Mouse (Mus musculus) stomach, postnatal 0 days (tissue): ENCODE measurements at regions not wholly inside any gene's neighbourhood (a gene's known extent, or its start where the extent isn't known, plus 50 kb on each side); places are given as distances from the start of the nearest gene placed in this dataset.

Experiments used
- ATAC-seq: fragments of 200-750 bp; cut with Nextera tagmentation; 2 replicates; pipeline ENCODE4 v1.8.0; 2017; ENCODE audit not compliant: low FRiP score, low TSS enrichment
- DNase-seq: peaks from one replicate; pipeline ENCODE4 v3.0.0-alpha.2; 2016; ENCODE audit warnings: low spot score
- H3K27ac ChIP-seq: fragments of 300-500 bp; sonication (generic); replicated peaks from 2 replicates; pipeline ENCODE4 v1.5.1; 2014; ENCODE audit warnings: mild to moderate bottlenecking, control low read depth
- H3K27me3 ChIP-seq: fragments of 300-500 bp; sonication (generic); 2 replicates; pipeline ENCODE4 v1.6.1; 2014; ENCODE audit warnings: low read length; ENCODE audit not compliant: control insufficient read depth, insufficient read depth
- H3K36me3 ChIP-seq: fragments of 300-500 bp; sonication (generic); 2 replicates; pipeline ENCODE4 v1.6.1; 2014; ENCODE audit warnings: low read length, mixed read lengths; ENCODE audit not compliant: control insufficient read depth, insufficient read depth
- H3K4me1 ChIP-seq: fragments of 300-500 bp; sonication (generic); replicated peaks from 2 replicates; pipeline ENCODE4 v1.6.1; 2014; ENCODE audit warnings: antibody characterized with exemption; ENCODE audit not compliant: control insufficient read depth, insufficient read depth
- H3K4me2 ChIP-seq: fragments of 300-500 bp; sonication (generic); replicated peaks from 2 replicates; pipeline ENCODE4 v1.6.1; 2014; ENCODE audit warnings: low read depth, mild to moderate bottlenecking, control low read depth, moderate library complexity
- H3K4me3 ChIP-seq: fragments of 300-500 bp; sonication (generic); 2 replicates; pipeline ENCODE4 v1.5.1; 2014; ENCODE audit warnings: low read depth, low read length, control low read depth
- H3K9ac ChIP-seq: fragments of 300-500 bp; sonication (generic); 2 replicates; pipeline ENCODE4 v1.6.1; 2014; ENCODE audit warnings: mild to moderate bottlenecking, low read length, control low read depth, mixed read lengths
- H3K9me3 ChIP-seq: fragments of 300-500 bp; sonication (generic); 2 replicates; pipeline ENCODE4 v1.6.1; 2016; ENCODE audit warnings: low read length; ENCODE audit not compliant: control insufficient read depth
- CTCF ChIP-seq: IDR thresholded peaks from 2 replicates; pipeline ENCODE4 v1.5.1; 2016; ENCODE audit warnings: antibody characterized with exemption, low read depth, mild to moderate bottlenecking, moderate library complexity
- EP300 ChIP-seq: optimal IDR thresholded peaks from 2 replicates; pipeline ENCODE3; 2016; ENCODE audit warnings: antibody characterized with exemption
- WGBS: fragments of 180-500 bp; shearing (Covaris S2); extraction: QIAGEN DNeasy Blood & Tissue Kit; methylation state at CpG from one replicate; pipeline ENCODE4 v1.1.7; 2014; 5-methylcytosine and 5-hydroxymethylcytosine counted together

DNA sequence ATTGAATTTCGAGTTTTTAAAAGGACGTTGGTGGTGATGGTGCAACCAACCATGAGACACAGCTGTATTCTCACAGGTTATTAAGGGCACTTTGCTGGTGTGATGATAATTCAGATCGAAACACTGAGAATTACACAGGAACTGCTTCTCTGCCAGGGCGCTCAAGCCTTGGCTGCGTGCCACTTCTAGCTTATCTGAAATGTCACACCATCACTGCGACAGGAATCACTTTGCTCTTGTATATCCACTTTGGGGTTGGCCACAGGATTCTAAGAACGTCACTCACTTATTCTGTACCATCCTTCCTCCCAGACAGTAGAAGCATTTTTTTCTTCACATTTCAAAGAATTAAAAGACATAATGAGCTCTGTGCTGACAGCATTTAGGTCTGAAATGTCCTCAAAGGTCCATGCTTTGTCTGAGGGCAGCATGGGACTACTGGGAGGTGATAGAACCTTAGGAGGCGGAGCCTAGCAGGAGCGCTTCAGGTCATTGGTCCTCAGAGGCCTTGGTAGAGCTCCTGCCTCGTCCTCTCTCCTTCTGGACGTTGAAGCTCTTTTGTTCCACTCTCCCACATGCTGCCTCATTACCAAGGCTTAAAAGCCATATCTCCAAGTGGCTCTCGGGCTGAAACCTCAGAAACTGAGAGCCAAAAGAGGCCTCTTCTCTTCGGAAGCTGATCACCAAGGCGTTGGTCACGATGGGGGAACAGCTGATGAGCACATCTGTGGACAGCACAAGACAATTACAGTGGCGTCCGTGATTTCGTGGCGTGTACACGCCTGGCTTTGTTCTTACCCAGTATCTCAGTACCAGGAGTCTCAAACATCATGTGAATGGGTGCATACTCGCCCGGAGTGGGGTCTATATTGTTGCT is 167.7 kb downstream of the Enc1 start:
- Histone ChIP-seq H3K36me3 (no peaks in the 10 kb centered on the region), H3K9me3 (no peaks in the 10 kb centered on the region), H3K4me2 (no peak overlapping the region), H3K27ac (no peak overlapping the region), H3K4me1 (no peaks in the 10 kb centered on the region), H3K9ac (no peak overlapping the region), H3K4me3 (no peak overlapping the region), H3K27me3 (no peaks in the 10 kb centered on the region)
- TF ChIP-seq CTCF (no peak), EP300 (no peak)
- peak; percentile 59 for DNase-seq
- 72% methylated on average over 22 of the region's 22 CpGs for WGBS
- ATAC-seq = no peak

DNA sequence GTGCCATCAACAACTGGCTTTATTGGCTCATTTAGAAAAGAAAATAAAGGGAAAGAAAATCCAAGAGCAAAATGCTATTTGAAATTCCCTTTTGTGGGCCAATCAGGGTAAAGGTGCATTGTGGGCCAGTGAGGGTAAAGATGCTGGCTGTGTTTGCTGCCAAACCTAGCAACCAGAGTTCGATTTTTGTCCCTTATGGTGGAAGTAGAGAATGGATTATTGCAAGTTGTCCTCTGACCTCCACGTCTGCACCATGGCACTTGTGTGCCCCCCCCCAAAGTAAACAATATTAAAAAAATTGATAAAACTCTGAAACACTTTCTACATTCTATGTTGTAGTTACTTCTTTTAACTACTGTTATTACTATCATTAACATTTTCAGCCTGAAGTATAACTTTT is 166.9 kb downstream of the Enc1 start:
- H3K4me2 ChIP-seq = no peak overlapping the region
- no peak for TF ChIP-seq EP300
- TF ChIP-seq CTCF = no peak
- H3K9ac ChIP-seq = no peak overlapping the region
- no peak overlapping the region for H3K27ac ChIP-seq
- no peak for ATAC-seq
- H3K9me3 ChIP-seq = no peaks in the 10 kb centered on the region
- no peaks in the 10 kb centered on the region for H3K27me3 ChIP-seq
- WGBS = 49% methylated on average over 2 of the region's 2 CpGs
- H3K4me1 ChIP-seq = no peaks in the 10 kb centered on the region
- H3K4me3 ChIP-seq = no peak overlapping the region
- H3K36me3 ChIP-seq = no peaks in the 10 kb centered on the region
- DNase-seq = no peak

DNA sequence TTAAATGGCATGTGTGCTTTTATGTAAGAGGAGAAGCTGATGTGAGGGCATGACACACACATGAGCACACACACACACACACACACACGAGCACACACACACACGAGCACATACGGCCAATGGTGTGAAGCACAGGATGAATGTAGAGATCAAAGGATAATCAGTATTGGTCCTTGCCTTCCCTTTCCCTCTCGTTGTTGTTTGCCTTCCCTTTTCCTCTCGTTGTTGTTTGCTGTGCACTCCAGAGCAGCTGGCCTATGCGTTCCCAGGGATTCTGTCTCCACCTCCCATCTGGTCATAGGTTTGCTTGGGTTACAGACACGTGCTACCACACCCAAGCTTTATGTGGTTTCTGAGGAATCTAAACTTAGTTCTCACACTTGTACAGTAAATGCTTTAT is 165.8 kb downstream of the Enc1 start:
- Histone ChIP-seq H3K9me3 (no peaks in the 10 kb centered on the region), H3K4me2 (no peak overlapping the region), H3K27me3 (no peaks in the 10 kb centered on the region), H3K9ac (no peak overlapping the region), H3K27ac (no peak overlapping the region), H3K4me3 (no peak overlapping the region), H3K36me3 (no peaks in the 10 kb centered on the region), H3K4me1 (no peaks in the 10 kb centered on the region)
- ATAC-seq (peak; percentile 91), DNase-seq (peak; percentile 68)
- WGBS = 39% methylated on average over 7 of the region's 7 CpGs
- no peak for TF ChIP-seq EP300
- no peak for TF ChIP-seq CTCF

DNA sequence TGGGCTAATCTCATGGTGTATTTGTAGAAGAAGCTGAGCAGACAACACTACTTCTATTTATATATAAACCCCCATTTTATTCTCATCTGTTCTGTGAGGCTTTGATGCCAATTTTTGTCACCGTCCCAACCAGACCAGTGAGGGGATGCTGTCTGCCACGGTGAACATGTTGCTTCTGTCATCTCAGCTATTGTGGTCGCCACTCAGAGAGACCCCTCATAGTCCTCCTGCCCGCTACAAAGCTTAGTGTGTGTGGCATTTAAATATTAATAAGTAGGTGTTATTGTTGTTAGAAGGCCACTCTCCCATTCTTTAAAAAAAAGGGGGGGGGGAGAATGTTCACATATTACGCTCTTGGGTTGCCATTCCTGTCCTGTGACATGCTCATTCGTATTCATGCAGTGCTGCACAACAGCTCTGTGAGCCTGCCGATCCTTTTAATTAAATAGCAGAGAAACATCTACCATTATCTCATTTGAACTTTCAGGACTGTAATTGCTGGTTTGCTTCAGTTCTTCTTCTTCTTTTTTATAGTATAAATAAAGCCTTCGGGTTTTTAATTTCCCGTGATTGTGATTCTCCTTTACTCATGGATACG is 161.4 kb downstream of the Enc1 start:
- H3K27me3 ChIP-seq = no peaks in the 10 kb centered on the region
- no peaks in the 10 kb centered on the region for H3K36me3 ChIP-seq
- no peaks in the 10 kb centered on the region for H3K4me1 ChIP-seq
- DNase-seq = no peak
- H3K4me3 ChIP-seq = no peak overlapping the region
- no peak overlapping the region for H3K9ac ChIP-seq
- H3K4me2 ChIP-seq = no peak overlapping the region
- 86% methylated on average over 10 of the region's 10 CpGs for WGBS
- no peaks in the 10 kb centered on the region for H3K9me3 ChIP-seq
- no peak for ATAC-seq
- TF ChIP-seq EP300 = no peak
- TF ChIP-seq CTCF = no peak
- H3K27ac ChIP-seq = no peak overlapping the region

DNA sequence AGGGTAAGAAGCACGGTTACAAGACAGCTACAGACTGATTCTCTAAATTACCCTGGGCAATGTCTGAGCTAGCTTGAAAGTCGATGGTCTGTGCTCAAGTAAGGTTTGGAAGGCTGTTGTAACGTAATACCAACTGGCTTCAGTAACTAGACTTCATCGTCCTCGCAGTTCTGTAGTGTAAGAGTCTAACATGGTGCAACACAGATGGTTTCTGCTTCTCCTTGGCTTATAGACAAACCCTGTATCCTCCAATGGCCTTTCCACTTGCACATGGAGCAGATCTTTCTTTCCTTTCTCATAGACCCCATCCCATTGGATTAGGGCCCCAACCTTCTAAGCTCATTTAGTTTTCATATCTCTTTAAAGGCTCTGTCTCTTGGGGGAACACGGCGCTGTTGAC is 160.7 kb downstream of the Enc1 start:
- Histone ChIP-seq H3K4me2 (no peak overlapping the region), H3K9ac (no peak overlapping the region), H3K27me3 (no peaks in the 10 kb centered on the region), H3K9me3 (no peaks in the 10 kb centered on the region), H3K4me3 (no peak overlapping the region), H3K36me3 (no peaks in the 10 kb centered on the region), H3K27ac (no peak overlapping the region), H3K4me1 (no peaks in the 10 kb centered on the region)
- TF ChIP-seq CTCF (no peak), EP300 (no peak)
- DNase-seq (no peak), ATAC-seq (no peak)
- WGBS = 90% methylated on average over 7 of the region's 7 CpGs

DNA sequence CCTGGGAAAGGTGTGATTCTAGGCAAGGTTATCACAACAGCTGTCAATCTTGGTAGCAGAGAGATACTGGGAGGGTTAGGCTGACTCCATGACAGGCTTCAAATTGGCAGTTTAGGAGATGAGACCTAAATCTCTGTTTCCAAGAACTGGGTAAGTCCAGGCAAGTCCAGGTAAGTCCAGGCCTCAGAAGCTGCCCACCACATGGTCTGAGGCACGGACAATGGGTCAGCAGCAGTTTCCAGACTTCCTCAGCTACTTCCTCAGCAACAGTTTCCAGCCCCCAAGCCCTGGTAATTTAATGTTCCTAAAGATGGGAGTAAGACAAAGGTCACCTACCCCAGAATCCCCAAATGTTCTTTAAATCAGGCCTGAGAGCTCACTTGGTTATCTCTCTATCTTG is 157.1 kb downstream of the Enc1 start:
- H3K27ac ChIP-seq = no peak overlapping the region
- no peak overlapping the region for H3K9ac ChIP-seq
- no peak for ATAC-seq
- no peaks in the 10 kb centered on the region for H3K4me1 ChIP-seq
- no peak overlapping the region for H3K4me2 ChIP-seq
- no peak overlapping the region for H3K4me3 ChIP-seq
- WGBS = 89% methylated on average over 1 of the region's 1 CpGs
- DNase-seq = no peak
- no peaks in the 10 kb centered on the region for H3K36me3 ChIP-seq
- H3K27me3 ChIP-seq = no peaks in the 10 kb centered on the region; the same call in 1 of the 2 replicates
- no peaks in the 10 kb centered on the region for H3K9me3 ChIP-seq
- TF ChIP-seq CTCF (no peak), EP300 (no peak)
